ENCODE assay signal across 17 mouse cellular contexts in genomic region chr7:79232048-79232447, GRCm38 (mm10).
"Had no signal": no experiment of that assay in that cellular context is flagged by ENCODE, and none has a peak within 500 bp of the region (broad histone marks: within the 10 kb centered on the region; RNA-seq: fewer than 3 reads in every experiment).

No protein-coding gene starts in this region.

- H3K27me3 ChIP-seq: limb, embryonic 15.5 days; liver, embryonic 13.5 days; neural tube, embryonic 15.5 days had no signal

- DNase-seq: kidney, adult 9 months; kidney, postnatal 36 days; layer of hippocampus, adult 9-11 months; layer of hippocampus, postnatal 36 days; liver, embryonic 13.5 days; lung, adult 2 months; lung, postnatal 10 days; midbrain, embryonic 14.5 days; spleen, adult 18-20 months; thymus, adult 2 months; thymus, postnatal 25 days had no signal

- H3K9me3 ChIP-seq: limb, embryonic 15.5 days; liver, embryonic 13.5 days; midbrain, embryonic 10.5 days; neural tube, embryonic 15.5 days had no signal

- H3K4me3 ChIP-seq: limb, embryonic 15.5 days; liver, embryonic 13.5 days; midbrain, embryonic 10.5 days; myocyte; neural tube, embryonic 15.5 days had no signal

- ATAC-seq: intestine, postnatal 0 days had no signal

- H3K4me2 ChIP-seq: limb, embryonic 15.5 days; liver, embryonic 13.5 days; neural tube, embryonic 15.5 days had no signal

- H3K4me1 ChIP-seq: liver, embryonic 13.5 days; midbrain, embryonic 10.5 days had no signal

- H3K27ac ChIP-seq: kidney, postnatal 0 days; limb, embryonic 15.5 days; liver, embryonic 13.5 days; midbrain, embryonic 10.5 days; neural tube, embryonic 15.5 days had no signal

- H3K36me3 ChIP-seq: limb, embryonic 15.5 days; liver, embryonic 13.5 days; midbrain, embryonic 10.5 days; neural tube, embryonic 15.5 days had no signal

- H3K9ac ChIP-seq: limb, embryonic 15.5 days; liver, embryonic 13.5 days; neural tube, embryonic 15.5 days had no signal
